Mouse (Mus musculus) ES-E14 (cell line): ENCODE data around the gene Srpk1. TPM values are rescaled to one million over a fixed set of nuclear protein-coding genes. Genes with fewer than 3 reads are reported as not detected.
A peak's percentile ranks its signal among the peaks of the same experiment; 100 is the strongest.

ENCODE experiments used
- DNase-seq: peaks from one replicate; pipeline ENCODE4 v3.0.0-alpha.2; 2013; ENCODE audit warnings: low read depth, low spot score
- H3K27ac ChIP-seq: 2 replicates; pipeline ENCODE4 v1.5.1; 2012; ENCODE audit warnings: low read depth, mild to moderate bottlenecking, low read length, moderate library complexity, mixed read lengths; ENCODE audit not compliant: poor library complexity, insufficient read depth, severe bottlenecking
- H3K36me3 ChIP-seq: 2 replicates; pipeline ENCODE4 v1.6.1; 2012; ENCODE audit warnings: mild to moderate bottlenecking, low read length, moderate library complexity, mixed read lengths; ENCODE audit not compliant: control insufficient read depth, poor library complexity, insufficient read depth, severe bottlenecking
- H3K4me1 ChIP-seq, 2 experiments: fragments of 150-350 bp in 1 of 2; sonication (generic) in 1 of 2; 2 replicates each; pipeline ENCODE4 v1.6.1; 2012; ENCODE audit warnings: low read length in 2 of 2, mild to moderate bottlenecking in 1 of 2, mixed read lengths in 1 of 2; ENCODE audit not compliant: control insufficient read depth in 2 of 2, insufficient read depth in 2 of 2, poor library complexity in 1 of 2
- H3K4me3 ChIP-seq, 2 experiments: fragments of 150-350 bp in 1 of 2; sonication (generic) in 1 of 2; 2 replicates each; pipeline ENCODE4 v1.5.1; 2012; ENCODE audit warnings: low read length in 2 of 2, low read depth in 1 of 2, mild to moderate bottlenecking in 1 of 2, mixed read lengths in 1 of 2; ENCODE audit not compliant: insufficient read depth in 1 of 2, poor library complexity in 1 of 2, severe bottlenecking in 1 of 2
- H3K9ac ChIP-seq: 2 replicates; pipeline ENCODE4 v1.6.1; 2012; ENCODE audit warnings: low read depth, mild to moderate bottlenecking, low read length, mixed read lengths; ENCODE audit not compliant: poor library complexity, insufficient read depth, severe bottlenecking
- H3K9me3 ChIP-seq: fragments of 150-350 bp; sonication (generic); 2 replicates; pipeline ENCODE4 v1.6.1; 2012; ENCODE audit warnings: low read depth, mild to moderate bottlenecking, low read length; ENCODE audit not compliant: control insufficient read depth, insufficient read depth
- CHD2 ChIP-seq: IDR thresholded peaks from 2 replicates; pipeline ENCODE4 v1.6.1; 2014; ENCODE audit warnings: mild to moderate bottlenecking, low read depth, low read length, inconsistent platforms
- HCFC1 ChIP-seq: IDR thresholded peaks from 2 replicates; pipeline ENCODE4 v1.6.1; 2012; ENCODE audit warnings: low read length, inconsistent platforms, borderline replicate concordance; ENCODE audit not compliant: insufficient read depth
- MAFK ChIP-seq: IDR thresholded peaks from 2 replicates; pipeline ENCODE4 v1.6.1; 2014; ENCODE audit warnings: mild to moderate bottlenecking, low read depth, low read length, inconsistent platforms; ENCODE audit not compliant: insufficient read depth
- ZC3H11A ChIP-seq: IDR thresholded peaks from 2 replicates; pipeline ENCODE4 v1.6.1; 2012; ENCODE audit warnings: low read depth, mild to moderate bottlenecking, inconsistent platforms, low read length, borderline replicate concordance
- ZNF384 ChIP-seq: IDR thresholded peaks from 2 replicates; pipeline ENCODE4 v1.6.1; 2012; ENCODE audit warnings: low read depth, low read length, inconsistent platforms
- in situ Hi-C, 2 experiments: fragments of 600-800 bp; cut with MboI; formaldehyde crosslinking; loops; one replicate each; pipeline ENCODE4 v1.15.1; 2025; ENCODE audit warnings: low sequenced_read_pairs in 2 of 2, inconsistent platforms in 1 of 2; ENCODE audit not compliant: unreplicated experiment in 2 of 2
- total RNA-seq: library from RNA; depleted of rRNA; stranded (reverse); fragments of 300-350 nt; gene quantifications from 2 replicates; pipeline ENCODE4 v1.2.3, GENCODE M21; 2012

The Srpk1 gene
- total RNA-seq, 1 experiment: 115 TPM

- H3K9me3 ChIP-seq: no peaks in the 10 kb centered on the region
- H3K4me3 ChIP-seq: no peak overlapping the region
- H3K4me1 ChIP-seq: 0 out of 4 replicates have a peak, but pooled peaks cover 0 to 2% of the 10 kb centered on the region in 2 experiments
- H3K27ac ChIP-seq: no peak overlapping the region
- no peak overlapping the region for H3K9ac ChIP-seq
- peaks cover 22% of the 10 kb centered on the region for H3K36me3 ChIP-seq
- in situ Hi-C loops: no loop called here
- no peak for TF ChIP-seq ZNF384
- TF ChIP-seq MAFK: no peak
- no peak for TF ChIP-seq HCFC1
- no peak for TF ChIP-seq CHD2
- TF ChIP-seq ZC3H11A: no peak
- no peak for DNase-seq
Measured at GRCm38 (mm10) chr17:28612603-28613002, 9.9 kb downstream of the Srpk1 start.

- Histone ChIP-seq H3K27ac (no peak overlapping the region), H3K4me3 (no peak overlapping the region), H3K9ac (no peak overlapping the region), H3K9me3 (no peaks in the 10 kb centered on the region), H3K36me3 (peaks cover 29% of the 10 kb centered on the region), H3K4me1 (0 out of 4 replicates have a peak, but pooled peaks cover 0 to 2% of the 10 kb centered on the region in 2 experiments)
- in situ Hi-C loops: no loop called here
- no peak for TF ChIP-seq HCFC1
- TF ChIP-seq MAFK: no peak
- no peak for TF ChIP-seq ZNF384
- TF ChIP-seq CHD2: no peak
- no peak for TF ChIP-seq ZC3H11A
- no peak for DNase-seq
Measured at GRCm38 (mm10) chr17:28609543-28609942, 13.0 kb downstream of the Srpk1 start.

- Histone ChIP-seq H3K4me3 (no peak overlapping the region), H3K9ac (no peak overlapping the region), H3K4me1 (no peaks in the 10 kb centered on the region), H3K27ac (no peak overlapping the region), H3K36me3 (peaks cover 62% of the 10 kb centered on the region), H3K9me3 (no peaks in the 10 kb centered on the region)
- DNase-seq: no peak
- TF ChIP-seq ZC3H11A (no peak), ZNF384 (no peak), MAFK (no peak), CHD2 (no peak), HCFC1 (no peak)
- in situ Hi-C loops: no loop called here
Measured at GRCm38 (mm10) chr17:28601557-28602250, 20.8 kb downstream of the Srpk1 start.

GRCm38 (mm10) chr17:28600780-28601179 is 21.7 kb downstream of the Srpk1 start:
- H3K36me3 ChIP-seq: peaks cover 63% of the 10 kb centered on the region
- TF ChIP-seq ZNF384: no peak
- no peak for TF ChIP-seq ZC3H11A
- TF ChIP-seq MAFK: no peak
- TF ChIP-seq HCFC1: no peak
- no peak for TF ChIP-seq CHD2
- in situ Hi-C loops: no loop called here

GRCm38 (mm10) chr17:28593965-28594364 is 28.5 kb downstream of the Srpk1 start:
- H3K9ac ChIP-seq: no peak overlapping the region
- in situ Hi-C loops: no loop called here
- H3K4me1 ChIP-seq: peaks cover 21 to 36% of the 10 kb centered on the region in 2 experiments
- peak overlapping the region; percentile 86 for H3K27ac ChIP-seq
- 0 out of 4 replicates have a peak overlapping the region, but pooled peaks of 1 of the 2 experiments have one; percentile 20 for H3K4me3 ChIP-seq
- peak; percentile 59 for DNase-seq
- H3K9me3 ChIP-seq: no peaks in the 10 kb centered on the region
- peaks cover 54% of the 10 kb centered on the region for H3K36me3 ChIP-seq
- TF ChIP-seq CHD2: no peak
- no peak for TF ChIP-seq HCFC1
- no peak for TF ChIP-seq MAFK
- no peak for TF ChIP-seq ZC3H11A
- no peak for TF ChIP-seq ZNF384

More at GRCm38 (mm10) chr17:28600780-28601179, 21.7 kb downstream of the Srpk1 start:
- Histone ChIP-seq H3K4me1 (no peaks in the 10 kb centered on the region), H3K27ac (no peak overlapping the region), H3K4me3 (no peak overlapping the region), H3K9me3 (no peaks in the 10 kb centered on the region), H3K9ac (no peak overlapping the region)
- no peak for DNase-seq
